Comparison of ENCODE assay signal across 10 mouse cellular contexts in the genomic region with DNA sequence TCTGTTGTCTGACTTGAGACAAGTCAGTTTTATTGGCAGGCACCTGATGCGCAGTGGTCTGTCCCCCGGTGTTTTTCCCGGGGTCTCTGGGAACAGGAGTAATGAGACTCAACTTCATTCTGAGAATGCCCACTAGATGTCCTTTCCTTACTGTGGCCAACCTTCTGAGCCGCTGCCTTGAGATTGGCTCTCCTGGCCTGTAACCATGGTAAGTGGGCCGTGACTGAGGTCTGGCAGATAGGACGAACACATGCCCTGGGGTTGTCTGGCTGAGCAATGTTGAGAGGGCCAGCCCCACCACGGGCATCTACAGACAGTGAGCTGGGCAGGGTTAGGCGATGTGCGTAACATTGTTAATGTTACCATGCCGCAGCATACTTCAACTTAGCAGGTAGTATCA. TPM values are rescaled to one million over a fixed set of nuclear protein-coding genes. Genes with fewer than 3 reads are reported as not detected.
A peak's percentile ranks its signal among the peaks of the same experiment; 100 is the strongest.
DNase-seq lines count a peak whose midpoint lies in the region; ATAC-seq and TF ChIP-seq lines count a peak whose summit lies in the region.
"Had no signal": no experiment of that assay in that cellular context is flagged by ENCODE, and none has a peak within 500 bp of the region (broad histone marks: within the 10 kb centered on the region; RNA-seq: fewer than 3 reads in every experiment).

No protein-coding gene starts in this region.

- no peak overlapping the region for H3K27ac ChIP-seq in hindbrain, embryonic 13.5 days
- H3K27ac ChIP-seq in hindbrain, embryonic 12.5 days = no peak overlapping the region
- H3K27ac ChIP-seq: neural tube, embryonic 12.5 days had no signal

- in situ Hi-C loops in Patski (cut with MboI; ENCODE audit: low pct_unique_long_range_greater_than_20kb) = no loop called here

- 68% methylated on average over 10 of the region's 10 CpGs for WGBS in hindbrain, embryonic 13.5 days
- WGBS in hindbrain, embryonic 12.5 days = 72% methylated on average over 10 of the region's 10 CpGs

- H3K4me3 ChIP-seq in hindbrain, embryonic 13.5 days = no peak overlapping the region
- H3K4me3 ChIP-seq in hindbrain, embryonic 12.5 days = no peak overlapping the region
- H3K4me3 ChIP-seq: neural tube, embryonic 12.5 days had no signal

- H3K9ac ChIP-seq in hindbrain, embryonic 13.5 days = no peak overlapping the region
- no peak overlapping the region for H3K9ac ChIP-seq in hindbrain, embryonic 12.5 days
- H3K9ac ChIP-seq: neural tube, embryonic 12.5 days had no signal

- peak; percentile 64 for DNase-seq in Patski (ENCODE audit: low read depth, low spot score)
- DNase-seq in embryo, embryonic 11 days = peak; percentile 17
- DNase-seq in kidney, postnatal 10 days = peak; percentile 25
- DNase-seq in urinary bladder, postnatal 4 days (ENCODE audit: low spot score in 2 of 2) = no peak

- POLR2A ChIA-PET in Patski (lab: Charles Lee) = no interaction called here

- H3K4me1 ChIP-seq in hindbrain, embryonic 13.5 days (replicated peaks) = no peaks in the 10 kb centered on the region; the same call in 1 of the 2 replicates
- H3K4me1 ChIP-seq in hindbrain, embryonic 12.5 days = no peaks in the 10 kb centered on the region

- H3K36me3 ChIP-seq in hindbrain, embryonic 13.5 days = peaks cover 20% of the 10 kb centered on the region
- no peaks in the 10 kb centered on the region for H3K36me3 ChIP-seq in hindbrain, embryonic 12.5 days
- H3K36me3 ChIP-seq: G1E; neural tube, embryonic 12.5 days had no signal

- CTCF ChIA-PET in Patski (lab: Charles Lee) = interaction anchor here (1.1 to 1.5 kb wide), 3 partner anchors 14 to 107 kb away, joined by 3 to 5 read pairs (median 4); a partner anchor contains a TSS

- TF ChIP-seq CTCF in Patski (IDR thresholded peaks at IDR 0.05) = no peak

- no peaks in the 10 kb centered on the region for H3K9me3 ChIP-seq in hindbrain, embryonic 13.5 days
- no peaks in the 10 kb centered on the region for H3K9me3 ChIP-seq in hindbrain, embryonic 12.5 days (replicated peaks)
- H3K9me3 ChIP-seq: G1E; neural tube, embryonic 12.5 days had no signal

- no peaks in the 10 kb centered on the region for H3K27me3 ChIP-seq in hindbrain, embryonic 13.5 days
- no peaks in the 10 kb centered on the region for H3K27me3 ChIP-seq in hindbrain, embryonic 12.5 days
- no peaks in the 10 kb centered on the region for H3K27me3 ChIP-seq in Patski
- H3K27me3 ChIP-seq: neural tube, embryonic 12.5 days had no signal

- ATAC-seq in hindbrain, embryonic 13.5 days (ENCODE audit: low FRiP score) = 0 out of 2 replicates have a peak, but pooled peaks have one; percentile 24
- no peak for ATAC-seq in hindbrain, embryonic 12.5 days (ENCODE audit: low FRiP score)
- peak; percentile 60 for ATAC-seq in Patski
- ATAC-seq in megakaryocyte, adult 5-6 weeks (ENCODE audit: poor library complexity, severe bottlenecking) = no peak
- ATAC-seq in CD4-positive, CD25-positive, alpha-beta regulatory T cell, adult 4 months = no peak

- no peak overlapping the region for H3K4me2 ChIP-seq in hindbrain, embryonic 13.5 days
- no peak overlapping the region for H3K4me2 ChIP-seq in hindbrain, embryonic 12.5 days (replicated peaks)
- H3K4me2 ChIP-seq: neural tube, embryonic 12.5 days had no signal

RNA-seq across cellular contexts. Expression of a gene that starts 42.7 kb away (rescaled TPM):
- polyA plus RNA-seq in hindbrain, embryonic 13.5 days (2015; fragmentation: Nextera tagmentation; extraction: Ambion mirVana) = 19.8 and 25.7 TPM in 2 replicates
- 22.4 and 23.9 TPM in 2 replicates for polyA plus RNA-seq in hindbrain, embryonic 12.5 days (2016; fragmentation: Nextera tagmentation; extraction: Ambion mirVana)
- polyA plus RNA-seq in Patski (2021) = 21.5 TPM
- total RNA-seq in megakaryocyte, adult 5-6 weeks (2015) = 1.4 and 1.5 TPM in 2 replicates
- 0.89 and 1.8 TPM in 2 replicates for total RNA-seq in megakaryocyte, adult 5-6 weeks (2017)
- polyA plus RNA-seq in CD4-positive, CD25-positive, alpha-beta regulatory T cell, adult 4 months (2017; shearing (Covaris generic)) = 1 to 10 TPM; 1.7 to 3.3 TPM

Comparison
In these comparisons a context has a peak if more than half of its experiments do, and no peak if none do; other contexts are left out.
1. ATAC-seq: peak in hindbrain, embryonic 13.5 days (single experiment) and Patski (single experiment); none in hindbrain, embryonic 12.5 days (single experiment), megakaryocyte, adult 5-6 weeks (single experiment) and CD4-positive, CD25-positive, alpha-beta regulatory T cell, adult 4 months (single experiment).
2. DNase-seq: peak in Patski (single experiment), embryo, embryonic 11 days (single experiment) and kidney, postnatal 10 days (single experiment); none in urinary bladder, postnatal 4 days (0 of 2).